In the genomic region with DNA sequence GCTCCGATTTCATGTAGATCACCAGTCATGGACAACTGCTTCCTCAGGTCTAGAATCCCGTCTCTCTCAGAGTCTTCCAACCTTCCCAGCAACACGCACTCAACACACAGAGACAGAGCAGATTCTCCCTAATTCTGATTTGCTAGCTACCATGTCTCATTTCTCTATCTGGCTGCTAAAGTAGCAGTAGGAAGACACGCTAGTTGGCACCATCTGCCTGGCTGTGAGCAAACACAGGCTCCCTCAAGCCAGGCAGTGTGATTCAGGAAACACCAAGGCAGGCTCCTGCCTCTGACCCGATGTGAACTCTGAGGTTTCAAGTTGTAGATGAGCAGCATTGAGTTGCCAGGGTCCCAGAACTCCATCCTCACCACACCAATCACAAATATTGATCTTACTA, we compare ENCODE assay signal across 27 mouse cellular contexts. TPM values are rescaled to one million over a fixed set of nuclear protein-coding genes. Genes with fewer than 3 reads are reported as not detected.
DNase-seq lines count a peak whose midpoint lies in the region; ATAC-seq lines count a peak whose summit lies in the region.
"Had no signal": no experiment of that assay in that cellular context is flagged by ENCODE, and none has a peak within 500 bp of the region (broad histone marks: within the 10 kb centered on the region; RNA-seq: fewer than 3 reads in every experiment).

No protein-coding gene starts in this region.

- no peaks in the 10 kb centered on the region for H3K9me3 ChIP-seq in forebrain, embryonic 14.5 days (replicated peaks; ENCODE audit: control insufficient read depth, low read length)
- H3K9me3 ChIP-seq in forebrain, embryonic 13.5 days (replicated peaks) = no peaks in the 10 kb centered on the region
- H3K9me3 ChIP-seq in embryonic facial prominence, embryonic 10.5 days = no peaks in the 10 kb centered on the region
- no peaks in the 10 kb centered on the region for H3K9me3 ChIP-seq in hindbrain, embryonic 13.5 days
- H3K9me3 ChIP-seq: embryonic facial prominence, embryonic 15.5 days; heart, embryonic 12.5 days; kidney, embryonic 15.5 days; midbrain, embryonic 15.5 days; neural tube, embryonic 12.5 days had no signal

- H3K4me3 ChIP-seq in forebrain, embryonic 14.5 days (ENCODE audit: low read depth, low read length) = no peak overlapping the region
- no peak overlapping the region for H3K4me3 ChIP-seq in forebrain, embryonic 13.5 days
- H3K4me3 ChIP-seq in embryonic facial prominence, embryonic 10.5 days = no peak overlapping the region
- H3K4me3 ChIP-seq in hindbrain, embryonic 13.5 days = no peak overlapping the region
- H3K4me3 ChIP-seq: embryonic facial prominence, embryonic 15.5 days; heart, embryonic 12.5 days; kidney, embryonic 15.5 days; midbrain, embryonic 15.5 days; neural tube, embryonic 12.5 days had no signal

- DNase-seq in forebrain, embryonic 14.5 days (ENCODE audit: low spot score) = peak; percentile 43
- DNase-seq in layer of hippocampus, adult 18-20 months (ENCODE audit: low spot score in 2 of 2) = peak; percentile 29 to 58
- no peak for DNase-seq in layer of hippocampus, postnatal 36 days
- peak; percentile 67 for DNase-seq in brain, adult 2 months (ENCODE audit: low read depth, low spot score)
- peak; percentile 21 for DNase-seq in embryonic facial prominence, embryonic 10.5 days (ENCODE audit: low spot score)
- DNase-seq: adrenal gland, adult 8-10 months; B cell, adult 2 months; cerebellum, adult 8-10 months; gastrocnemius, postnatal 14 days; heart, adult 11 months; heart, postnatal 10 days; kidney, adult 11 months; kidney, postnatal 36 days; thymus, adult 2 months; thymus, postnatal 4 days had no signal

- H3K9ac ChIP-seq in forebrain, embryonic 14.5 days (ENCODE audit: low read length) = no peak overlapping the region
- H3K9ac ChIP-seq in forebrain, embryonic 13.5 days = no peak overlapping the region
- no peak overlapping the region for H3K9ac ChIP-seq in hindbrain, embryonic 13.5 days
- H3K9ac ChIP-seq: embryonic facial prominence, embryonic 15.5 days; heart, embryonic 12.5 days; kidney, embryonic 15.5 days; midbrain, embryonic 15.5 days; neural tube, embryonic 12.5 days had no signal

- no peaks in the 10 kb centered on the region for H3K27me3 ChIP-seq in forebrain, embryonic 14.5 days (replicated peaks; ENCODE audit: control insufficient read depth, insufficient read depth, low read length)
- no peaks in the 10 kb centered on the region for H3K27me3 ChIP-seq in forebrain, embryonic 13.5 days
- no peaks in the 10 kb centered on the region for H3K27me3 ChIP-seq in embryonic facial prominence, embryonic 10.5 days (replicated peaks; ENCODE audit: low read depth, poor library complexity, severe bottlenecking)
- H3K27me3 ChIP-seq in hindbrain, embryonic 13.5 days = no peaks in the 10 kb centered on the region
- H3K27me3 ChIP-seq: CH12.LX; embryonic facial prominence, embryonic 15.5 days; heart, embryonic 12.5 days; kidney, embryonic 15.5 days; midbrain, embryonic 15.5 days; neural tube, embryonic 12.5 days had no signal

- H3K4me1 ChIP-seq in forebrain, embryonic 14.5 days (ENCODE audit: control insufficient read depth, insufficient read depth, low read length) = no peaks in the 10 kb centered on the region
- no peaks in the 10 kb centered on the region for H3K4me1 ChIP-seq in forebrain, embryonic 13.5 days
- H3K4me1 ChIP-seq in embryonic facial prominence, embryonic 10.5 days = peaks cover 8% of the 10 kb centered on the region; the same call in 1 of the 2 replicates
- H3K4me1 ChIP-seq in hindbrain, embryonic 13.5 days (replicated peaks) = peaks cover 14% of the 10 kb centered on the region
- H3K4me1 ChIP-seq: embryonic facial prominence, embryonic 15.5 days; heart, embryonic 12.5 days; kidney, embryonic 15.5 days; neural tube, embryonic 12.5 days had no signal

- no peak for ATAC-seq in forebrain, embryonic 14.5 days
- no peak for ATAC-seq in forebrain, embryonic 13.5 days
- no peak for ATAC-seq in hindbrain, embryonic 13.5 days (ENCODE audit: low FRiP score)
- ATAC-seq: midbrain, embryonic 15.5 days had no signal

- no peak overlapping the region for H3K4me2 ChIP-seq in forebrain, embryonic 14.5 days (ENCODE audit: low read length)
- no peak overlapping the region for H3K4me2 ChIP-seq in forebrain, embryonic 13.5 days
- no peak overlapping the region for H3K4me2 ChIP-seq in hindbrain, embryonic 13.5 days
- H3K4me2 ChIP-seq: embryonic facial prominence, embryonic 15.5 days; heart, embryonic 12.5 days; kidney, embryonic 15.5 days; midbrain, embryonic 15.5 days; neural tube, embryonic 12.5 days had no signal

- H3K36me3 ChIP-seq in forebrain, embryonic 14.5 days (ENCODE audit: control insufficient read depth, insufficient read depth, low read length) = no peaks in the 10 kb centered on the region
- H3K36me3 ChIP-seq in forebrain, embryonic 13.5 days (ENCODE audit: poor library complexity, severe bottlenecking) = no peaks in the 10 kb centered on the region
- no peaks in the 10 kb centered on the region for H3K36me3 ChIP-seq in embryonic facial prominence, embryonic 10.5 days (replicated peaks)
- no peaks in the 10 kb centered on the region for H3K36me3 ChIP-seq in hindbrain, embryonic 13.5 days
- H3K36me3 ChIP-seq: embryonic facial prominence, embryonic 15.5 days; G1E; heart, embryonic 12.5 days; kidney, embryonic 15.5 days; midbrain, embryonic 15.5 days; neural tube, embryonic 12.5 days had no signal

- 81% methylated on average over 5 of the region's 5 CpGs for WGBS in forebrain, embryonic 14.5 days
- WGBS in forebrain, embryonic 13.5 days = 93% methylated on average over 5 of the region's 5 CpGs
- 73% methylated on average over 5 of the region's 5 CpGs for WGBS in embryonic facial prominence, embryonic 10.5 days
- WGBS in hindbrain, embryonic 13.5 days = 78% methylated on average over 5 of the region's 5 CpGs

- no peak overlapping the region for H3K27ac ChIP-seq in forebrain, embryonic 14.5 days (ENCODE audit: low read depth, low read length)
- no peak overlapping the region for H3K27ac ChIP-seq in forebrain, embryonic 13.5 days
- no peak overlapping the region for H3K27ac ChIP-seq in embryonic facial prominence, embryonic 10.5 days (replicated peaks)
- H3K27ac ChIP-seq in hindbrain, embryonic 13.5 days = no peak overlapping the region
- H3K27ac ChIP-seq: embryonic facial prominence, embryonic 15.5 days; kidney, embryonic 15.5 days; macrophage; midbrain, embryonic 15.5 days; neural tube, embryonic 12.5 days; stomach, postnatal 0 days had no signal

RNA-seq across cellular contexts. Expression of a gene that starts 25.5 kb away (rescaled TPM):
- polyA plus RNA-seq in forebrain, embryonic 14.5 days (2014; fragmentation: Nextera tagmentation; extraction: Ambion mirVana) = 7.1 and 9.4 TPM in 2 replicates
- polyA plus RNA-seq in forebrain, embryonic 13.5 days (2015; fragmentation: Nextera tagmentation; extraction: Ambion mirVana) = 6.4 and 8.8 TPM in 2 replicates
- total RNA-seq in layer of hippocampus, adult 18-20 months (2021) = 10 to 100 TPM; 18.0 to 21.5 TPM
- total RNA-seq in layer of hippocampus, postnatal 36 days (2021) = 10 to 100 TPM; 22.2 to 23.3 TPM
- 1.5 and 1.9 TPM in 2 replicates for polyA plus RNA-seq in embryonic facial prominence, embryonic 10.5 days (2016; fragmentation: Nextera tagmentation; extraction: Ambion mirVana)
- 14.1 and 15.4 TPM in 2 replicates for polyA plus RNA-seq in hindbrain, embryonic 13.5 days (2015; fragmentation: Nextera tagmentation; extraction: Ambion mirVana)
- polyA plus RNA-seq: G1E; liver, embryonic 16.5 days; macrophage had no signal

Comparison
In these comparisons a context has a peak if more than half of its experiments do, and no peak if none do; other contexts are left out.
1. DNase-seq: peak in forebrain, embryonic 14.5 days (single experiment), layer of hippocampus, adult 18-20 months (2 of 2), brain, adult 2 months (single experiment) and embryonic facial prominence, embryonic 10.5 days (single experiment); none in layer of hippocampus, postnatal 36 days (0 of 2).